Mouse (Mus musculus) gastrocnemius, postnatal 4 days (tissue): ENCODE data around the gene Astn2. TPM values are rescaled to one million over a fixed set of nuclear protein-coding genes. Genes with fewer than 3 reads are reported as not detected.

ENCODE experiments used
- DNase-seq, 2 experiments: peaks; one replicate each; pipeline ENCODE4 v3.0.0; 2021 to 2022; ENCODE audit warnings: low spot score in 2 of 2, mixed read lengths in 2 of 2
- total RNA-seq, 2 experiments: library from RNA; stranded (reverse); gene quantifications; 2 replicates each; pipeline ENCODE4 v1.2.3; 2021

Gene Astn2
- total RNA-seq, 2 experiments from 2014 or later, result 3.3 to 4.3 TPM

GRCm38 (mm10) chr4:66002936-66003335 lies 401.5 kb downstream of the Astn2 start:
- DNase-seq, result no peak

- DNase-seq, result no peak
Measured at GRCm38 (mm10) chr4:65983643-65984042, 420.8 kb downstream of the Astn2 start.

GRCm38 (mm10) chr4:65982882-65983281 lies 421.5 kb downstream of the Astn2 start:
- no peak for DNase-seq

- no peak for DNase-seq
Measured at GRCm38 (mm10) chr4:65976251-65976650, 428.2 kb downstream of the Astn2 start.

- no peak for DNase-seq
Measured at GRCm38 (mm10) chr4:65972395-65972794, 432.0 kb downstream of the Astn2 start.

GRCm38 (mm10) chr4:65969318-65969717 lies 435.1 kb downstream of the Astn2 start:
- DNase-seq, result no peak

- no peak for DNase-seq
Measured at GRCm38 (mm10) chr4:65964604-65965003, 439.8 kb downstream of the Astn2 start.

GRCm38 (mm10) chr4:65959188-65959759 lies 445.1 kb downstream of the Astn2 start:
- no peak for DNase-seq

- no peak for DNase-seq
Measured at GRCm38 (mm10) chr4:65958369-65959187, 445.8 kb downstream of the Astn2 start.

GRCm38 (mm10) chr4:65951918-65952317 lies 452.5 kb downstream of the Astn2 start:
- no peak for DNase-seq

- no peak for DNase-seq
Measured at GRCm38 (mm10) chr4:65947141-65947649, 457.2 kb downstream of the Astn2 start.

- DNase-seq, result no peak
Measured at GRCm38 (mm10) chr4:65946021-65946420, 458.4 kb downstream of the Astn2 start.

GRCm38 (mm10) chr4:65930901-65931300 lies 473.5 kb downstream of the Astn2 start:
- no peak for DNase-seq

GRCm38 (mm10) chr4:65920294-65920693 lies 484.1 kb downstream of the Astn2 start:
- DNase-seq, result no peak

- no peak for DNase-seq
Measured at GRCm38 (mm10) chr4:65916027-65917008, 488.1 kb downstream of the Astn2 start.

GRCm38 (mm10) chr4:65912247-65912942 lies 492.0 kb downstream of the Astn2 start:
- DNase-seq, result no peak

GRCm38 (mm10) chr4:65907660-65908059 lies 496.8 kb downstream of the Astn2 start:
- no peak for DNase-seq

GRCm38 (mm10) chr4:65904963-65905362 lies 499.4 kb downstream of the Astn2 start:
- no peak for DNase-seq

- DNase-seq, result no peak
Measured at GRCm38 (mm10) chr4:65896092-65897027, 508.1 kb downstream of the Astn2 start.
